Mouse (Mus musculus): ENCODE results near the gene Gm10142. TPM values are rescaled to one million over a fixed set of nuclear protein-coding genes. Genes with fewer than 3 reads are reported as not detected.

Gene Gm10142
- not detected for polyA plus RNA-seq (2015; fragmentation: Illumina TruSeq; extraction: RNeasy Lipid Tissue Mini Kit (QIAGEN cat#74804); ENCODE audit: insufficient read depth, low read depth, low replicate concordance)

GRCm38 (mm10) chr10:77715507-77715906, at the start of gene Gm10142:
Gene Gm10142, plus strand, starts transcription at chr10:77715807.

GRCm38 (mm10) chr10:77685895-77686664, 29.5 kb upstream of the Gm10142 start, which contains the start of gene Tspear:
Gene Tspear, plus strand, starts transcription at chr10:77686569.

GRCm38 (mm10) chr10:77690356-77690807, 25.2 kb upstream of the Gm10142 start, which contains the start of gene Gm19402:
Gene Gm19402, minus strand, starts transcription at chr10:77690757.

GRCm38 (mm10) chr10:77697133-77697532, 18.5 kb upstream of the Gm10142 start, which contains the start of gene Gm9508:
Gene Gm9508, minus strand, starts transcription at chr10:77697233.

GRCm38 (mm10) chr10:77706326-77706725, 9.3 kb upstream of the Gm10142 start, which contains the start of gene Gm10272:
Gene Gm10272, plus strand, starts transcription at chr10:77706626.

GRCm38 (mm10) chr10:77711157-77711556, 4.5 kb upstream of the Gm10142 start, which contains the start of gene Gm10024:
Gene Gm10024, plus strand, starts transcription at chr10:77711457.

GRCm38 (mm10) chr10:77720299-77720698, 4.7 kb downstream of the Gm10142 start, which contains the start of gene Krtap12-1:
Gene Krtap12-1, plus strand, starts transcription at chr10:77720599.

GRCm38 (mm10) chr10:77726186-77726585, 10.6 kb downstream of the Gm10142 start, which contains the start of gene Gm10100:
Gene Gm10100, plus strand, starts transcription at chr10:77726486.

GRCm38 (mm10) chr10:77741924-77742688, 26.5 kb downstream of the Gm10142 start, which contains the start of gene Gm18596:
Gene Gm18596, minus strand, starts transcription at chr10:77742638.

GRCm38 (mm10) chr10:77751254-77751653, 35.6 kb downstream of the Gm10142 start, which contains the start of gene Gm9736:
Gene Gm9736, minus strand, starts transcription at chr10:77751354.

GRCm38 (mm10) chr10:77759582-77759981, 44.0 kb downstream of the Gm10142 start, which contains the start of gene Gm3233:
Gene Gm3233, minus strand, starts transcription at chr10:77759682.

Other genes with a start within 250 kb of the Gm10142 start
- 5.0 TPM for gene Fam207a, start 200.0 kb upstream of the Gm10142 start, polyA plus RNA-seq (2015; fragmentation: Illumina TruSeq; extraction: RNeasy Lipid Tissue Mini Kit (QIAGEN cat#74804); ENCODE audit: insufficient read depth, low read depth, low replicate concordance)
- gene Itgb2, start 185.6 kb upstream of the Gm10142 start, polyA plus RNA-seq (2015; fragmentation: Illumina TruSeq; extraction: RNeasy Lipid Tissue Mini Kit (QIAGEN cat#74804); ENCODE audit: insufficient read depth, low read depth, low replicate concordance) = 2.8 TPM
- gene Pttg1ip, start 134.1 kb upstream of the Gm10142 start, polyA plus RNA-seq (2015; fragmentation: Illumina TruSeq; extraction: RNeasy Lipid Tissue Mini Kit (QIAGEN cat#74804); ENCODE audit: insufficient read depth, low read depth, low replicate concordance) = 43.2 TPM
- 25.0 TPM for gene Sumo3, start 109.7 kb upstream of the Gm10142 start, polyA plus RNA-seq (2015; fragmentation: Illumina TruSeq; extraction: RNeasy Lipid Tissue Mini Kit (QIAGEN cat#74804); ENCODE audit: insufficient read depth, low read depth, low replicate concordance)
- not detected for gene Gm49325, start 109.6 kb upstream of the Gm10142 start, polyA plus RNA-seq (2015; fragmentation: Illumina TruSeq; extraction: RNeasy Lipid Tissue Mini Kit (QIAGEN cat#74804); ENCODE audit: insufficient read depth, low read depth, low replicate concordance)
- gene Ube2g2, start 93.5 kb upstream of the Gm10142 start, polyA plus RNA-seq (2015; fragmentation: Illumina TruSeq; extraction: RNeasy Lipid Tissue Mini Kit (QIAGEN cat#74804); ENCODE audit: insufficient read depth, low read depth, low replicate concordance) = 14.4 TPM
- gene Tspear, start 29.2 kb upstream of the Gm10142 start, polyA plus RNA-seq (2015; fragmentation: Illumina TruSeq; extraction: RNeasy Lipid Tissue Mini Kit (QIAGEN cat#74804); ENCODE audit: insufficient read depth, low read depth, low replicate concordance) = not detected
- not detected for gene Gm19402, start 25.1 kb upstream of the Gm10142 start, polyA plus RNA-seq (2015; fragmentation: Illumina TruSeq; extraction: RNeasy Lipid Tissue Mini Kit (QIAGEN cat#74804); ENCODE audit: insufficient read depth, low read depth, low replicate concordance)
- gene Gm9508, start 18.6 kb upstream of the Gm10142 start, polyA plus RNA-seq (2015; fragmentation: Illumina TruSeq; extraction: RNeasy Lipid Tissue Mini Kit (QIAGEN cat#74804); ENCODE audit: insufficient read depth, low read depth, low replicate concordance) = not detected
- gene Gm10272, start 9.2 kb upstream of the Gm10142 start, polyA plus RNA-seq (2015; fragmentation: Illumina TruSeq; extraction: RNeasy Lipid Tissue Mini Kit (QIAGEN cat#74804); ENCODE audit: insufficient read depth, low read depth, low replicate concordance) = not detected
- not detected for gene Gm10024, start 4.3 kb upstream of the Gm10142 start, polyA plus RNA-seq (2015; fragmentation: Illumina TruSeq; extraction: RNeasy Lipid Tissue Mini Kit (QIAGEN cat#74804); ENCODE audit: insufficient read depth, low read depth, low replicate concordance)
- not detected for gene Krtap12-1, start 4.8 kb downstream of the Gm10142 start, polyA plus RNA-seq (2015; fragmentation: Illumina TruSeq; extraction: RNeasy Lipid Tissue Mini Kit (QIAGEN cat#74804); ENCODE audit: insufficient read depth, low read depth, low replicate concordance)
- not detected for gene Gm10100, start 10.7 kb downstream of the Gm10142 start, polyA plus RNA-seq (2015; fragmentation: Illumina TruSeq; extraction: RNeasy Lipid Tissue Mini Kit (QIAGEN cat#74804); ENCODE audit: insufficient read depth, low read depth, low replicate concordance)
- gene Gm18596, start 26.8 kb downstream of the Gm10142 start, polyA plus RNA-seq (2015; fragmentation: Illumina TruSeq; extraction: RNeasy Lipid Tissue Mini Kit (QIAGEN cat#74804); ENCODE audit: insufficient read depth, low read depth, low replicate concordance) = not detected
- not detected for gene Gm9736, start 35.5 kb downstream of the Gm10142 start, polyA plus RNA-seq (2015; fragmentation: Illumina TruSeq; extraction: RNeasy Lipid Tissue Mini Kit (QIAGEN cat#74804); ENCODE audit: insufficient read depth, low read depth, low replicate concordance)
- not detected for gene Gm3233, start 43.9 kb downstream of the Gm10142 start, polyA plus RNA-seq (2015; fragmentation: Illumina TruSeq; extraction: RNeasy Lipid Tissue Mini Kit (QIAGEN cat#74804); ENCODE audit: insufficient read depth, low read depth, low replicate concordance)
- not detected for gene Gm3238, start 55.5 kb downstream of the Gm10142 start, polyA plus RNA-seq (2015; fragmentation: Illumina TruSeq; extraction: RNeasy Lipid Tissue Mini Kit (QIAGEN cat#74804); ENCODE audit: insufficient read depth, low read depth, low replicate concordance)
- gene Gm7138, start 61.1 kb downstream of the Gm10142 start, polyA plus RNA-seq (2015; fragmentation: Illumina TruSeq; extraction: RNeasy Lipid Tissue Mini Kit (QIAGEN cat#74804); ENCODE audit: insufficient read depth, low read depth, low replicate concordance) = not detected
- gene Gm3250, start 66.7 kb downstream of the Gm10142 start, polyA plus RNA-seq (2015; fragmentation: Illumina TruSeq; extraction: RNeasy Lipid Tissue Mini Kit (QIAGEN cat#74804); ENCODE audit: insufficient read depth, low read depth, low replicate concordance) = not detected
- gene Gm7137, start 72.4 kb downstream of the Gm10142 start, polyA plus RNA-seq (2015; fragmentation: Illumina TruSeq; extraction: RNeasy Lipid Tissue Mini Kit (QIAGEN cat#74804); ENCODE audit: insufficient read depth, low read depth, low replicate concordance) = not detected
- not detected for gene Gm9639, start 79.3 kb downstream of the Gm10142 start, polyA plus RNA-seq (2015; fragmentation: Illumina TruSeq; extraction: RNeasy Lipid Tissue Mini Kit (QIAGEN cat#74804); ENCODE audit: insufficient read depth, low read depth, low replicate concordance)
- not detected for gene Gm19668, start 83.3 kb downstream of the Gm10142 start, polyA plus RNA-seq (2015; fragmentation: Illumina TruSeq; extraction: RNeasy Lipid Tissue Mini Kit (QIAGEN cat#74804); ENCODE audit: insufficient read depth, low read depth, low replicate concordance)
- gene Gm9507, start 96.0 kb downstream of the Gm10142 start, polyA plus RNA-seq (2015; fragmentation: Illumina TruSeq; extraction: RNeasy Lipid Tissue Mini Kit (QIAGEN cat#74804); ENCODE audit: insufficient read depth, low read depth, low replicate concordance) = not detected
- not detected for gene Gm2696, start 98.9 kb downstream of the Gm10142 start, polyA plus RNA-seq (2015; fragmentation: Illumina TruSeq; extraction: RNeasy Lipid Tissue Mini Kit (QIAGEN cat#74804); ENCODE audit: insufficient read depth, low read depth, low replicate concordance)
- gene Krtap10-4, start 111.3 kb downstream of the Gm10142 start, polyA plus RNA-seq (2015; fragmentation: Illumina TruSeq; extraction: RNeasy Lipid Tissue Mini Kit (QIAGEN cat#74804); ENCODE audit: insufficient read depth, low read depth, low replicate concordance) = not detected
- gene Krtap10-10, start 120.1 kb downstream of the Gm10142 start, polyA plus RNA-seq (2015; fragmentation: Illumina TruSeq; extraction: RNeasy Lipid Tissue Mini Kit (QIAGEN cat#74804); ENCODE audit: insufficient read depth, low read depth, low replicate concordance) = not detected
- gene Gm36176, start 131.0 kb downstream of the Gm10142 start, polyA plus RNA-seq (2015; fragmentation: Illumina TruSeq; extraction: RNeasy Lipid Tissue Mini Kit (QIAGEN cat#74804); ENCODE audit: insufficient read depth, low read depth, low replicate concordance) = not detected
- not detected for gene Gm10318, start 137.1 kb downstream of the Gm10142 start, polyA plus RNA-seq (2015; fragmentation: Illumina TruSeq; extraction: RNeasy Lipid Tissue Mini Kit (QIAGEN cat#74804); ENCODE audit: insufficient read depth, low read depth, low replicate concordance)
- not detected for gene Gm3285, start 146.2 kb downstream of the Gm10142 start, polyA plus RNA-seq (2015; fragmentation: Illumina TruSeq; extraction: RNeasy Lipid Tissue Mini Kit (QIAGEN cat#74804); ENCODE audit: insufficient read depth, low read depth, low replicate concordance)
- gene Lrrc3, start 186.7 kb downstream of the Gm10142 start, polyA plus RNA-seq (2015; fragmentation: Illumina TruSeq; extraction: RNeasy Lipid Tissue Mini Kit (QIAGEN cat#74804); ENCODE audit: insufficient read depth, low read depth, low replicate concordance) = 0.48 TPM

Data from pancreas, adult 10 weeks (tissue).